Mouse (Mus musculus) hindbrain, embryonic 15.5 days (tissue): Measurements from ENCODE around the gene Zmiz1. TPM values are rescaled to one million over a fixed set of nuclear protein-coding genes. Genes with fewer than 3 reads are reported as not detected.

Source experiments
- ATAC-seq: fragments of 200-750 bp; cut with Nextera tagmentation; 2 replicates; pipeline ENCODE4 v1.8.0; 2017; ENCODE audit warnings: low read depth, moderate number of reproducible peaks, moderate TSS enrichment; ENCODE audit not compliant: low FRiP score
- H3K27ac ChIP-seq: fragments of 300-500 bp; sonication (generic); replicated peaks from 2 replicates; pipeline ENCODE4 v1.5.1; 2015; ENCODE audit warnings: mild to moderate bottlenecking, inconsistent platforms
- H3K27me3 ChIP-seq: fragments of 300-500 bp; sonication (generic); 2 replicates; pipeline ENCODE4 v1.6.1; 2015; ENCODE audit warnings: control low read depth, inconsistent platforms
- H3K36me3 ChIP-seq: fragments of 300-500 bp; sonication (generic); 2 replicates; pipeline ENCODE4 v1.6.1; 2015; ENCODE audit warnings: control low read depth, inconsistent platforms
- H3K4me1 ChIP-seq: fragments of 300-500 bp; sonication (generic); replicated peaks from 2 replicates; pipeline ENCODE4 v1.6.1; 2015; ENCODE audit warnings: control low read depth, inconsistent platforms
- H3K4me2 ChIP-seq: fragments of 300-500 bp; sonication (generic); 2 replicates; pipeline ENCODE4 v1.6.1; 2015; ENCODE audit warnings: moderate library complexity, mild to moderate bottlenecking, inconsistent platforms
- H3K4me3 ChIP-seq: fragments of 300-500 bp; sonication (generic); 2 replicates; pipeline ENCODE4 v1.5.1; 2015; ENCODE audit warnings: mild to moderate bottlenecking, inconsistent platforms
- H3K9ac ChIP-seq: fragments of 300-500 bp; sonication (generic); 2 replicates; pipeline ENCODE4 v1.6.1; 2015; ENCODE audit warnings: inconsistent platforms
- H3K9me3 ChIP-seq: fragments of 300-500 bp; sonication (generic); 2 replicates; pipeline ENCODE4 v1.6.1; 2016; ENCODE audit warnings: control low read depth, inconsistent platforms
- WGBS: fragments of 180-500 bp; shearing (Covaris S2); methylation state at CpG from one replicate; pipeline ENCODE4 v1.1.7; 2015; 5-methylcytosine and 5-hydroxymethylcytosine counted together
- polyA plus RNA-seq: library from polyadenylated mRNA; unstranded; fragments of >200 nt; fragmentation: Nextera tagmentation; extraction: Ambion mirVana; gene quantifications from 2 replicates; pipeline ENCODE4 v1.2.1, GENCODE M21; 2015

The Zmiz1 gene
- polyA plus RNA-seq, 1 experiment from 2014 or later, result 70.9 TPM

DNA sequence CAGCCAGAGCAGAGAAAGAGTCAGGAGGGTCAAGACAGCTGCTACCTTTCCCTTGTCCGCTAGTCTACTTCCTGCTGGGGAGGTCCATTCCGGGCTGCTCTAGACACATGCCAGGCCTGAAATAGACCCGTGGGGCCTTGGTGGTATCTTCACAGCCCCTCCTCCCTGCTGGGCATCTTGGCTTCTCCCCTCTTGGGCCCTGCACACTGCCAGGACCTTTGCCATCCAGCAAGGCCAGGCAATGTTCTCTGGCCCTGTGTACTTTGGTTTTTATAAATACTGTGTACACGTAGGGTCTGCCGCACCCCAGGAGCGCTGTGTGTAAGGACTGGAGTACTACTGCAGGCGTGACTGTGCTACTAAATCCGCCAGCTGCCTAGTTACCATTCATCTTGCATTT is 54.5 kb downstream of the Zmiz1 start:
- no peak for ATAC-seq
- Histone ChIP-seq H3K4me2 (no peak overlapping the region), H3K27ac (peak overlapping the region; percentile 62), H3K9ac (no peak overlapping the region), H3K36me3 (no peaks in the 10 kb centered on the region), H3K4me3 (no peak overlapping the region), H3K9me3 (no peaks in the 10 kb centered on the region), H3K4me1 (peaks cover 88% of the 10 kb centered on the region), H3K27me3 (no peaks in the 10 kb centered on the region)
- 65% methylated on average over 8 of the region's 8 CpGs for WGBS

DNA sequence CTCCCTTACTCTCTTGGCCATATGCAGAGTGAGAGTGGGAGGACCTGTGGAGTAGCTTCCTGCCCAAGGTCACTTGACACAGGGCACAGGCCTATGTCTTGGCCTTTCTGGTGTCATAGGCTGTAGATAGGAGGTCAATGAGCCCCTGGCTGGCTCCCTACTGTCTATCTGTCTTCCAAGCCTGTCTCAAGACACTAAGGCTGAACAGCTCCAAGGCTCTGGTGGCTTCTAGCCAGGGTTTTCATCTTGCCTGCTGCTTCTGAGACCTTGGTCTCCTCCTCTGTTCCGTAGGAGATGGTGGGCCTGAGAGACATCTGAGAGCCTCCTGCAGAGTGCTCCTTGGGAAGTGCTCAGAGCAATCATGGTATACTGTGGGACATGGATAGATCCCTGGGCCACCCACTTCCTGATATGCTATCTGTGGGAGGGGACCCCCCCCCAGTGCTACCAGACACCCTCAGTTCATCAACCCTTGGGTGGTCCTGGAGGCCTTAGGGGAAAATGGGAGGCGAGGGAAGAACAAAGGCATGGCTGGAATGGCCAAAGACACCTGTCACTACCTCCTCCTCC is 56.0 kb downstream of the Zmiz1 start:
- H3K27me3 ChIP-seq, result no peaks in the 10 kb centered on the region
- 65% methylated on average over 2 of the region's 2 CpGs for WGBS
- no peak overlapping the region for H3K4me3 ChIP-seq
- ATAC-seq, result no peak
- H3K4me1 ChIP-seq, result peaks cover 87% of the 10 kb centered on the region
- no peak overlapping the region for H3K4me2 ChIP-seq
- H3K9me3 ChIP-seq, result no peaks in the 10 kb centered on the region
- no peaks in the 10 kb centered on the region for H3K36me3 ChIP-seq
- H3K27ac ChIP-seq, result no peak overlapping the region
- no peak overlapping the region for H3K9ac ChIP-seq

DNA sequence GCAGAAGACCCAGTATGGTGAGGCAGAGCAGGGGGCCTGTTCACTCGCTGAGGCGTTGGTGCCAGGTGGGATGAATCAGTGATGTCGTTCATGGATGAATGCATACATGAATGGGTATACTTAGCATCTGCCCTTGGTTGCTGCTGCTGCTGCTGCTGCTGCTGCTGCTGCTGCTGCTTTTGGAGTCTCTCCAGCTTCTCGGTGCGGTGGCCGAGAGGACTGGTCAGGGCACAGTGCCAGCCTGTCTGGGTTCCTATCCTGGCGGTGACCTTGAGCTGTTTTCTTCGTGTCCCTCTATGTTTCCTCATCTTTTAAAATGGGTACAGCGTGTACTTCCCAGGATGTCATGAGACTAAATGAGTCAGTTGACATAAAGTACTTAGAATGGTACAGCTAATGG is 56.9 kb downstream of the Zmiz1 start:
- Histone ChIP-seq H3K36me3 (no peaks in the 10 kb centered on the region), H3K4me2 (no peak overlapping the region), H3K9me3 (no peaks in the 10 kb centered on the region), H3K4me1 (peaks cover 87% of the 10 kb centered on the region), H3K9ac (no peak overlapping the region), H3K27me3 (no peaks in the 10 kb centered on the region), H3K4me3 (no peak overlapping the region), H3K27ac (no peak overlapping the region)
- WGBS, result 44% methylated on average over 9 of the region's 9 CpGs
- no peak for ATAC-seq

DNA sequence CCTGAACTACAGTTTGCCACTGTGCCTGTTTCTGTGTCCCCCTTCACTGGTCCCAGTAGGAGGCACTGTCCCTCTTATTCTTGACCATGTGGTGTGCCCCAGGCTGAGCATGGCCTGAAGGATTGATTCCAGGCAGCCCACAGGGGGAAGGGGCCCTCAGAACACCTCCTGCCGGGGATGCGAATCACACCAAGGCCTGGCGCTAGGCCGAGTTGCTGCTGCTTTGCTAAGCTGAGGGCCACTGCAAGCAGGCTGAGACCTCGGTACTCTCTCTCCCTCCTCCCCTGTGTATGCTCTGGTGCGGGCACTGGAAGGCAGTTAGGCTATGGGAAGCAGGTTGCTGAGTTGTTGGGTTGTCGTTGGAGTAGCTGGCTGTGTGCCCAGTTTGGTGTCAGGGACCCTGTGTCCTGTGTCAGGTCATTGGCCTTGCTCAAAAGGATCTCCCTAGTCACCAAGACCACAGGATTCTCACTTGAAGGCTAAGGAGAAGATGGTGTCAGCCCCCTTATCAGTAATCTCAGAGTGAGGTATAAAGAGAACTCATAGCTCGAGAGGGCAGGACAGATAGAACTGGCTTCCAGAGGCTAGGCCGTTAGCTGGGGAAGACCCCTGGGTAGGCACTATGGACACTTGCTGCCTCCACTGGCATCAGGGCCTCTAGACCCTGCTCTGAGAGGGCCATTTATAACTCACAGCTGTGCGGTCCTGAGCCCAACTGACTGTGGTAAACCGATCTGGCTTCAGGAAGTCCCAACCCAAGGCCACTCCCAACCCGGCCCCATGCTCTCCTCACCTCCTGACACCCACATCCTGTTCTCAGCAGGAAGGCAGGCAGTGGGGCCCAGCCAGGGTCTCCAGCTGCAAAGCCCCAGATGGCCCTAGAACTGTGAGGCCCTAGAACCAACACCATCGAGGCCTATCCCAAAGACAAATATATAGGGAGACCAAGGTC is 57.9 kb downstream of the Zmiz1 start:
- Histone ChIP-seq H3K4me3 (no peak overlapping the region), H3K36me3 (no peaks in the 10 kb centered on the region), H3K9me3 (no peaks in the 10 kb centered on the region), H3K4me1 (peaks cover 87% of the 10 kb centered on the region), H3K9ac (no peak overlapping the region), H3K27me3 (no peaks in the 10 kb centered on the region), H3K27ac (peak overlapping the region; percentile 59; the same call in 1 of the 2 replicates), H3K4me2 (no peak overlapping the region)
- WGBS, result 52% methylated on average over 13 of the region's 13 CpGs
- ATAC-seq, result no peak

DNA sequence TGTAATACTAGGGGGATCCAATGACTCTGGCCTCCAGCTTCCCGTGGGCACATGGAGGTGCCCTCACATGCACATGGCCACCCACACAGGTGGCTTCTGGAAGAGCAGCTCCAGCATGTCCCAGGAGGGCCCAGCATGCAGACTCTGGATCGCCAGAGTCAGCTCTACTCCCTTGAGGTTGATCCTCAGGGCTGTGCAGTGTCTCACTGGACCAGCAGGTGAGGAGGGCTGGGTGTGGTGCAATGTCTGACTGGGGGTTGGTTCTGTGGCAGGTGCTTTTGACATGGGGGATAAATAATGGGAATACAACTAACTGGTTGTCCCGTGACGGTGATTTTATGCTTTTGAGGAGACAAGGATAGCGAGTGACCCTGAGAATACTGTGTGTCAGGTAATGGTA is 59.7 kb downstream of the Zmiz1 start:
- H3K9me3 ChIP-seq, result no peaks in the 10 kb centered on the region
- ATAC-seq, result no peak
- H3K4me1 ChIP-seq, result peaks cover 86% of the 10 kb centered on the region
- H3K27ac ChIP-seq, result no peak overlapping the region
- no peaks in the 10 kb centered on the region for H3K27me3 ChIP-seq
- H3K9ac ChIP-seq, result no peak overlapping the region
- H3K36me3 ChIP-seq, result no peaks in the 10 kb centered on the region
- no peak overlapping the region for H3K4me3 ChIP-seq
- H3K4me2 ChIP-seq, result no peak overlapping the region
- 76% methylated on average over 5 of the region's 5 CpGs for WGBS

DNA sequence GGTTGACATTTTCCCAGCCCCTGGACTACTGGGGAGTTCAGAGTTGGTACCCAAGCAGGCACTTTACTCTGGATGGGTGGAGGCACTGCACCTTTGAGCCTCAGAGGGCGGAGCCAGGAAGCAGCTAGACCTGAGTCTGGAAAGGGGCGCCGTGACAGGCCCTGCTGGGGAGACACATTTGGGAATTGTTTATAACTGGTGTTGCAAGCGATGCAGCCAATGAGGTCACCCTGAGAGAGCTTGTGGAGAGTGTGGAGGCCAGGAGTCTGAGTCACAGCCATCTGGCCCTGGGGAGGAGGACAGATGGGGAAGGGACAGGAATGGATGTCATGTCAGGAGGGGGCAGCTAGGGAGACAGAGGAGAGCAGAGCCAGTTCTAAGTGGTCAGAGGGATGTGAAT is 60.7 kb downstream of the Zmiz1 start:
- Histone ChIP-seq H3K9ac (no peak overlapping the region), H3K4me2 (no peak overlapping the region), H3K36me3 (no peaks in the 10 kb centered on the region), H3K27me3 (no peaks in the 10 kb centered on the region), H3K4me1 (peaks cover 87% of the 10 kb centered on the region), H3K27ac (0 out of 2 replicates have a peak overlapping the region, but pooled peaks have one; percentile 37), H3K4me3 (no peak overlapping the region), H3K9me3 (no peaks in the 10 kb centered on the region)
- ATAC-seq, result no peak
- WGBS, result 51% methylated on average over 4 of the region's 4 CpGs

DNA sequence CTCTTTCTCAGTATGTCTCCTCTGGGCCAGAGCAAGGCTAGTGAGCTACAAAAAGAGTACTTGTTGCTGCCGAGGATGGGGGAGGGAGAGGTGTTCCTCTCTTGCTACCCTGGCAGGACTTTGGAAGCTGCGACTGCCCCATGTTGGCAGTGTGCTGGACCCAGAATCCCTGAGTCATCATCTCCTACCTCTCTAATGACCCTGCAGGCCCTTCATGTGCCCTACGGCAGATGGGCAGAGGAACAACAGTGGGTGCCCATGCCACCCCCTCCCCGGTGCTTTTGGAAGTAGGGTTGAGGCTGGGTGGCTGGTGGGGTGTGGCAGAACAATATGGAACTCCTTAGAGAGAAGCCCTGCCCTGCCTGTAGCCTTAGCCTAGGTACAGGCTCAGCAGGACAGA is 61.6 kb downstream of the Zmiz1 start:
- Histone ChIP-seq H3K4me1 (peaks cover 87% of the 10 kb centered on the region), H3K27ac (peak overlapping the region; percentile 37; the same call in 1 of the 2 replicates), H3K36me3 (no peaks in the 10 kb centered on the region), H3K9ac (no peak overlapping the region), H3K4me3 (no peak overlapping the region), H3K9me3 (no peaks in the 10 kb centered on the region), H3K27me3 (no peaks in the 10 kb centered on the region), H3K4me2 (no peak overlapping the region)
- WGBS, result 61% methylated on average over 4 of the region's 4 CpGs
- ATAC-seq, result no peak

DNA sequence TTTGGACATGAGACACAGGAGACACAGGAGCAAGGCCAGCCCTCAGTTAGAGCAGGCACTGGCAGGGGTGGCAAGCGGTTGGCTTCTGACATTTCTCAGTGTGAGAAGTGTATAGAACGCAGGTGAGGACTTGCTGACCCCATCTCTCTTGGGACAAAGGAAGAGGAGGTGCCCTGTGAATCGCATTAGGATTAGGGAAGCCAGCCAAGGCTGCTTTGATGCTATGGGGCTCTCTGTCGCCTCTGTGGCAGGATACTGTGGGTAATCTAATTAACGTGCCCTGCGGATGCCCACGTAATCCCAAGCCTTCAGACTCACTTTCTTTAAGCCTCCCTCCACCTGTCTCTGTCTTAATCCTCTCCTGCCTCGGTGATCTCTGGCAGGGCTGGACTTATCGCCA is 62.0 kb downstream of the Zmiz1 start:
- 36% methylated on average over 9 of the region's 9 CpGs for WGBS
- no peaks in the 10 kb centered on the region for H3K27me3 ChIP-seq
- H3K9me3 ChIP-seq, result no peaks in the 10 kb centered on the region
- H3K9ac ChIP-seq, result no peak overlapping the region
- H3K4me1 ChIP-seq, result peaks cover 87% of the 10 kb centered on the region
- no peak overlapping the region for H3K4me3 ChIP-seq
- no peak for ATAC-seq
- H3K27ac ChIP-seq, result peak overlapping the region; percentile 37; the same call in 1 of the 2 replicates
- no peak overlapping the region for H3K4me2 ChIP-seq
- no peaks in the 10 kb centered on the region for H3K36me3 ChIP-seq

DNA sequence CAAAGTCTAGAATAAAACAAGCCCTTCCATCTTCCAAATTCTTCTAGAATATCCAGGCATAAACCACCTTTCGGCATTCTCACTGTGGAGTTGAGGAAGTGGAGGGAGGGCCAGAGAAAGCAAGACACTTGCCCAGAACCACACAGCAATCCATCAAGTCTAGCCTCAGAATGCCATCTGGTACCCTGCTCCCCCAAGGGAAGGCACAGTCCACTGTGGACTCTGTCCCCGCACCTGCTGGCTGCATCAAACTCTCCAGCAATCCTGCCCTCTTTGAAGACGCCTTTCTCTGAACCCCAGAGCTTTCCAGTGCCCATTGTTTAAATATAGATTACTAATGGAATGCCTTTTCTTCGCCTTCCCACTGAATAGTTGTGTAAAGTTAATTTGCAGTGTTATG is 62.5 kb downstream of the Zmiz1 start:
- H3K36me3 ChIP-seq, result no peaks in the 10 kb centered on the region
- H3K27ac ChIP-seq, result 0 out of 2 replicates have a peak overlapping the region, but pooled peaks have one; percentile 25
- H3K27me3 ChIP-seq, result no peaks in the 10 kb centered on the region
- H3K4me3 ChIP-seq, result no peak overlapping the region
- H3K9me3 ChIP-seq, result no peaks in the 10 kb centered on the region
- no peak overlapping the region for H3K9ac ChIP-seq
- H3K4me2 ChIP-seq, result no peak overlapping the region
- WGBS, result 43% methylated on average over 4 of the region's 4 CpGs
- ATAC-seq, result no peak
- H3K4me1 ChIP-seq, result peaks cover 87% of the 10 kb centered on the region

DNA sequence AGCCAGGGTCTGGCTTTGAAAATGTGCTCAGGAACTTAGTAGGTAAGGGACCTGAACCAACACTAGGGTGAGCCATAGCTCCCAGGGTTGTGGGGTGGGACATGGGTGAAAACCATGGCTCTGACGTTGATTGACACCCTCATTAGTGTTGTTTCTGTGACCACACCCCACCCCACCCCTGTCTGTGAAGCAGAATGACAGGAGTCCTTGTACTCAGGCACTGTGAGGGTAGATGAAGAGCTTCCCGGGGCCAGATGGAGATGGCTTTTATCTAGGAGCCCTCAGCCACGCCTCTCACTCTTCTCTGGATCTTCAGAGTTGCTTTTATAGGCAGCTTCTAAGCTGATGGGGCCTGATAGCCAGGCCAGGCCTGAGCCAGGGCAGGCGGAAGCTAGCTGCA is 63.4 kb downstream of the Zmiz1 start:
- WGBS, result 34% methylated on average over 4 of the region's 4 CpGs
- peak overlapping the region; percentile 51; the same call in 1 of the 2 replicates for H3K27ac ChIP-seq
- H3K4me2 ChIP-seq, result no peak overlapping the region
- no peak for ATAC-seq
- no peaks in the 10 kb centered on the region for H3K9me3 ChIP-seq
- H3K4me3 ChIP-seq, result no peak overlapping the region
- H3K36me3 ChIP-seq, result no peaks in the 10 kb centered on the region
- H3K27me3 ChIP-seq, result no peaks in the 10 kb centered on the region
- peaks cover 77% of the 10 kb centered on the region for H3K4me1 ChIP-seq
- no peak overlapping the region for H3K9ac ChIP-seq

DNA sequence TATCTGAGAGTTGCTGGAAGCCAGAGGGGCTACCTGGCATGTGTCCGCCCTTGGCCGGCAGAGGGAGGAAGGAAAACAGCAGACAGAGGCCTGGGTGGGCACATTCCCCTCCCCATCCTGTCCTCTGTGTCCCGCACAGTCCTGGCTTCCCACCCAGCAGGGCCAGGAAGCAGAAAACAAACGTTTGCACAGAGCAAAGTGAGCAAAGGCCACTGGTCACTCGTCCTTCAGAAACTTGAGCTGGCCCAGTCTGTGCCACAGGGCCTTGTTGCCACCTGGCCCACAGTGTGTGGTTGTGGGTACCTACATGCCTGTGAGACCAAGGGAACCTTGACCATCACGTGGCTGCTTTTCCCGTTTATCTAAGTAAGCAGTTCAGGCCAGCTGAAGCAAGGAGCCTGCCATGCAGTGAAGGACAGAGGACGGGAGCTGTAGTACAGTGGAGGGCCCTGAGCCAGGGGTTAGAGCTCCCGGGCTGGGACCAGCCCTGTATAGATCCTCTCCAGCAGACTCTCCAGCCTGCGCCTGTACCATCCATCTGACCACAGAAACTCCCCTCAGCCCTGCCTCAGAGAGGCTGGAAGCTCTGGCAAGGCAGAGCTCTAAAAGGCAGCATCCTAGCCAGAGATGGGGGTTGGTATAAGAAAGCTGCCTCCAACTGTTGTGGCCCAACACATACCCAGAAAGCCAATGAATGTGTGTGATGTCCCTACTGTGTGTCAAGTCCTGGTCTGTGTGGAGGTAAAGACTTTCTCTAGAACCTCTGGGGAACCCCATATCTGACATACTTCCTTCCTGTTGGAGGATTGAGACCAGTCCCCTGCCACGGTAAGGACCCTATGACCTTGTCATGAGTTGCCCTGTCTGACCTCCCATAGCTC is 64.5 kb downstream of the Zmiz1 start:
- WGBS, result 69% methylated on average over 11 of the region's 11 CpGs

More for the DNA sequence above, 64.5 kb downstream of the Zmiz1 start:
- no peaks in the 10 kb centered on the region for H3K27me3 ChIP-seq
- H3K36me3 ChIP-seq, result no peaks in the 10 kb centered on the region
- H3K4me3 ChIP-seq, result no peak overlapping the region
- H3K9me3 ChIP-seq, result no peaks in the 10 kb centered on the region
- peaks cover 73% of the 10 kb centered on the region for H3K4me1 ChIP-seq
- no peak for ATAC-seq
- H3K9ac ChIP-seq, result no peak overlapping the region
- H3K27ac ChIP-seq, result peak overlapping the region; percentile 39; the same call in 1 of the 2 replicates
- no peak overlapping the region for H3K4me2 ChIP-seq
